Mouse (Mus musculus): ENCODE measurements around the gene 4930442H23Rik. TPM values are rescaled to one million over a fixed set of nuclear protein-coding genes. Genes with fewer than 3 reads are reported as not detected.
"Not testable (repeated sequence)": the region's sequence is repeated elsewhere in the genome, so short reads cannot be mapped to it uniquely, and the experiment has no call there.

Gene 4930442H23Rik
- total RNA-seq, 4 experiments from 2014 or later = not detected

DNA sequence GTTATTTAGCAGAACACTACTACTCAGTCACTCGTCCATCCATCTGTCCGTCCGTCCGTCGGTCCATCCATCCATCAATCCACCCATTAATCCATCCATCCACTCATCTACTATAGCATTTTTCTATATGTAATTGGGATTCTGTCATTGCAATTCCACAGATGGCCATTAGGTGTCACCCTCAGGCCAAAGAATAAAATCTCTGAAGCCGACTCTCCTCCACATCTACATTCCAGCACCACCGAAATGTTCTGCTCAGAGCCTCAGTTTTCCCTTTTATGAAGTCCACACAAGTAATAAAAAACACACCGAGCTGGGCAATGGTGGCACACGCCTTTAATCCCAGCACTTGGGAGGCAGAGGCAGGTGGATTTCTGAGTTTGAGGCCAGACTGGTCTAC is 14.6 kb upstream of the 4930442H23Rik start:
- DNase-seq (ENCODE audit: low spot score in 2 of 2) = peak in 1 of 2 experiments; percentile 69

DNA sequence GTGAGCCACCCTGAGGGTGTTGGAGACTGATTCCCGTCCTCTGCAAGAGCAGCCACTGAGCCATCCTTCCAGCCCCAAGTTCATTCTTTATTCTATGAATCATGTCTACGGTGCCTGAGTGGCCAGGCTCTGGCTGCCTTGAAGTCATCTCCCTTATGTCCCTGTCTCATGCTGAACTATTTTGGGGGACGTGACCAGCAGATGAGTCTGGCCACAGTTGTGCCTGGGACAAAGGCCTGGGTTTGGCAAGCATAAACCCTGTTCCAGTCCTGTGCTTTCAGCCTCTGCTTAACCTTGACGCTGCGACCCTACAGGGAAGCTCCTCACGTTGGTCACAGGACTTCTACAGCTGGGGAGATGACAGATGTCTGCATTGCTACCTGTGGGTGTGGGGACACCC is 13.7 kb upstream of the 4930442H23Rik start:
- DNase-seq (ENCODE audit: low spot score in 2 of 2) = no peak

DNA sequence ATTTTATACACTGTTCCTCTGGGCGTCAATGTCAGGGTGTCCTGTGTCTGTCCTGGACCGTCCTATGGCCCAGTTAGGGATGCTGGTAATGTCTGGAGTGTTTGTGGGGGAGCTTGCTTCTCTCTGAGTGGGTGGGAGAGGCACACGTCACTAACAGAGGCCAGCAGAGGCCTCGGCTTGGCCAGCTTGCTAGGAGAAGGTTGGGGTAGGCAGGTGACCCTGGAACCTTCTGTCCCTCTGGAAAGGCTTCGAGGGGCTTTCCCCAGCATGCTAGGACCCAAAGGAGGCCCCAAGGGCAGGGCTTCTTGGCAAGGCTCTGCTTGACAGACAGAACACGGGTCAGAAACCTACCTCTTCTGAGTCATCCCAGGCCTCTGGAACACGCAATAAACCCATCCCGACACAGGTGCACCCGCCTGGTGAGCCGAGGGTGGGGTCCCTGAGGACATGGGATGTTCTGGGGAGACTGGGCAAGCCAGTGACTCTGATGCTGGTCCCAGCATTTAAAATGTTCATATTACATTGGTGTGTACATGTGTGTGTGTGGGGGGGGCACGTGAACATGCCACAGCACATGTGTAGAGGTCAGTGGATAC is 12.9 kb upstream of the 4930442H23Rik start:
- DNase-seq (ENCODE audit: low spot score in 2 of 2) = no peak

DNA sequence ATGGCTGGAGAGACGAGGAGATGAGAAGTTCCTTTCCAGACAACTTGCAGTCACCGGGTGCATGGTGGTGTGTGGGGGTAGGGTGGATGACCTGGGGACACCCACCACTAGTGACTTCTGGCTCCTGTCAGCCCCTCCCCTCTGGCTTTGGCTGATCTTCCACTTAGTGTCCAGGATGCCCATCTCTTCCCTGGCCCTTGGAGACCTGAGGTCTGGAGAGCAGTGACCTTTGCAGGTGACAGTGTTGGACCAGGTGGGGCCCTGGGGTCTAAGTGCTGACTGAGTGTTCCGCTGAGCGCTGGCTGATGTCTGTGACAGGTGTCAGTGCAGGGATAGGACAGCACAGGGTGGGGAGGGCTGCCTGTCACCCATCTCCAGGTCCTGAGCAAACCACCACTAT is 11.7 kb upstream of the 4930442H23Rik start:
- no peak for DNase-seq (ENCODE audit: low spot score in 2 of 2)

DNA sequence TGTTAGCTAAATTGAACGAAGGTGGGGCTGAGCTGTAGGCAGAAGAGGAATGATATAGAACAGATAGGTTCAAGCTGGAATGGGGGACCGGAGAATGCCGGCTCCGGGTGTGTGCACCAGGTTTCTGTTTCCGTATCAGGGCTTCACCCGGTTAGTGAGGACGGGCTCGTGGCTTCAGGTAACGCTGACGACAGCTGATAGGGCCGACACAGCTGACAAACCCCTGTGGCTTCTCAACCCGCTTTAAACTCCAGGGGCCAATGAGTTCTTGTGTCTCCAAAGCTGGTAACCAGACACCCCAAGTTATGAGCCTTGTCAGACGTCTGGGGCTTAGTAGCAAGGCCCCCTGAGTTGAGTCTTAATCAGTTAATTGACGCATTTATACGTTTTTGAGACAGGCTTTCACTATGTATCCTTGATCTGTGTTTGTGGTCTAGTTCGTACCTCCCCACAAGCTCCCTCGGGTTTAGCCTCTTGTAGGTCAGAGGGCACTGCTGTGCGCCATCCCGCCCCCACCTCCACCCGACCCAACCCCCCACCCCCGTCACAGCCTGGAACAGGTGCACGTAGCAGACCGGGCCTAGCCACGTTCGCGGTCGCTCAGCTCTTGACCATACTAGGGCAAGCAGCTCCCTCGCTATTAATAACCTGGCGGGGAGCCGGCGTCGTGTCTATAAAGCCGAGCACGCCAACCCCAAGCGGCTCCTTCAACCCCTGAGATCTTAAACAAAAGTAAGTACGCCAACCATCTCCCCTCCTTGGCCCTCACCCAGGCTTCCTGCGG is 10.5 kb upstream of the 4930442H23Rik start:
- DNase-seq (ENCODE audit: low spot score in 2 of 2) = no peak

DNA sequence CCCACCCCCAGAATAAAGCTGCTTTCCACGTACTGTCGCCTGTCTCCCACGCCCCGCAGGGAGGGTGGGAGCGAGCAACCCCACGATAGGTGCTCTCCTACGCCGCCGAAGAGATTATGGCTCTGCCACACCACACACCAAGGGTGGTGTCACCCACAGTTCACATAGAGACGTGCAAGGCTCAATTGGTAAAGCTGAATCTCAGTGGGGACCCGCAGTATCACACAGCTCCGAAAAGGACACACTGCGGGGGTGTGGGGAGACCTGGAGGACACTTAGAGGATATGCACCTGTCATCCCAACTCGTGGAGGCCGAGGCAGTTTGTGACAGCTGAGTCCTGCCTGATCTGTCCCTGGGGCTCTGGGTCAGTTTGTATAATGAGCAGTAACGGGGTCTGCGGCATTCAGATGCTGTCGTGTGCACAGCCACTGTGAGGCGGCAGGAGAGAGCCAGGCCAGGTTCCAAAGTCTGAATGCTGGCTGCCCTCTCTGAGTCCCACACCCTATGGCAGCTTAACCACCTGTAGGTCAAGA is 9.4 kb upstream of the 4930442H23Rik start:
- no peak for DNase-seq (ENCODE audit: low spot score in 2 of 2)

DNA sequence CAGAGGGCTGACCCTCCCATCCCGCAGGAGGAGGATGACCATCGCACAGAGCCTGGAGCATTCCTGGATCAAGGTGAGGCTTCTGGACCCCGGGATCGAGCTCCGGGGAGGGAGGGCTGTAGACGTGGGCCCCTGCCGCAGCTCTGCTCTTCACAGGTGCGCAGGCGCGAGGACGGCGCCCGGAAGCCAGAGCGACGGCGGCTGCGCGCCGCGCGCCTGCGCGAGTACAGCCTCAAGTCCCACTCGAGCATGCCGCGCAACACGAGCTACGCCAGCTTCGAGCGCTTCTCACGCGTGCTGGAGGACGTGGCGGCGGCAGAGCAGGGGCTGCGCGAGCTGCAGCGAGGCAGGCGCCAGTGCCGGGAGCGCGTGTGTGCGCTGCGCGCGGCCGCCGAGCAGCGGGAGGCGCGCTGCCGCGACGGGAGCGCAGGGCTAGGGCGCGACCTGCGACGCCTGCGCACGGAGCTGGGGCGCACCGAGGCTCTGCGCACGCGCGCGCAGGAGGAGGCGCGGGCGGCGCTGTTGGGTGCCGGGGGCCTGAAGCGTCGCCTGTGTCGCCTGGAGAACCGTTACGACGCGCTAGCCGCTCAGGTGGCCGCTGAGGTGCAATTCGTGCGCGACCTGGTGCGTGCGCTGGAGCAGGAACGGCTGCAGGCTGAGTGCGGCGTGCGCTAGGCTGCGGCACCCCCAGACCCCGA is 8.8 kb upstream of the 4930442H23Rik start:
- DNase-seq (ENCODE audit: low spot score in 2 of 2) = peak; percentile 86 to 87

DNA sequence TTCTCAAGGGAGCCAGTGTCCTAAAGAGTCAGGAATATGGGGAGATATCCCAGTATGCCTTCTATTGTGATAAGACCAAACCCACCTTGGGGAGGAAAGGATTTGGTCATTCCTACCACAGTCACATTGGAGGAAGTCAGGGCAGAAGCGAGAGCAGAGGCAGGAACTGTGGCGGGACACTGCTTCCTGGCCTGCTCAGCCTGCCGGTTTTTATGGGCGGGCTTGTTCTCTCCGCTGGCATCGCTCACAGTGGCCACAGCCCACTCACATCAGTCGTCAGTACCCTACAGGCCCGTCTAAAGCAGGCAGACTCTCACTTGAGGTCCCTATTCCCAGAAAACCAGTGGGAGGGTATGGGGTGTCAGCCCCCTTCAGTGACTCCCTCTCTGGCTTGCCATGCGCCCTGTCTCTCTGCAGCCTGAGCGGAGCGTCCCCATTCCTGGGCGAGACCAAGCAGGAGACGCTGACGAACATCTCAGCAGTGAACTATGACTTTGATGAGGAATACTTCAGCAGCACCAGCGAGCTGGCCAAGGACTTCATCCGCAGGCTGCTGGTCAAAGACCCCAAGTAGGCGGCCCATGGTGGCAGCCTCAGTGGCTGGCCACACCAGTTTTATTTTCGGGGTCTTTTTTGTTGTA is 7.8 kb upstream of the 4930442H23Rik start:
- no peak for DNase-seq (ENCODE audit: low spot score in 2 of 2)

DNA sequence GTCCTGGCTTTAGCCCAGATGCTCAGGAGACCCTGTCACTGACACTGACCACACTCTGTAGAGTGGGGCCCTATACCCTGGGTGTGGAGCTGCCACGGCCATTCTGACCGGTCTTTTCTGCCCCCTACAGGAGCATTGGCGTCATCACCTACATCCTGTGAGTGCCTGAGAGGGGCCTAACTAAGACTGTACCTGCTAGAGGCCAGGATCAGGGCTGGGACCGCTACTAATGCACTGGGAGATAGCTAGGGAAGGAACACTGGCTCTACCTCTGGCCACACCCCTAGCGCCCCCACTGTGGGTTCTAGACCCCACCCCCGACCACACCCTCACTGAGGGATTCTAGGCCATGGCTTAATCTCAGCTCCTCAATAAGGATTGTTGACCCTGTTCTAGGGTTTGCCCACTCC is 7.3 kb upstream of the 4930442H23Rik start:
- no peak for DNase-seq (ENCODE audit: low spot score in 2 of 2)

DNA sequence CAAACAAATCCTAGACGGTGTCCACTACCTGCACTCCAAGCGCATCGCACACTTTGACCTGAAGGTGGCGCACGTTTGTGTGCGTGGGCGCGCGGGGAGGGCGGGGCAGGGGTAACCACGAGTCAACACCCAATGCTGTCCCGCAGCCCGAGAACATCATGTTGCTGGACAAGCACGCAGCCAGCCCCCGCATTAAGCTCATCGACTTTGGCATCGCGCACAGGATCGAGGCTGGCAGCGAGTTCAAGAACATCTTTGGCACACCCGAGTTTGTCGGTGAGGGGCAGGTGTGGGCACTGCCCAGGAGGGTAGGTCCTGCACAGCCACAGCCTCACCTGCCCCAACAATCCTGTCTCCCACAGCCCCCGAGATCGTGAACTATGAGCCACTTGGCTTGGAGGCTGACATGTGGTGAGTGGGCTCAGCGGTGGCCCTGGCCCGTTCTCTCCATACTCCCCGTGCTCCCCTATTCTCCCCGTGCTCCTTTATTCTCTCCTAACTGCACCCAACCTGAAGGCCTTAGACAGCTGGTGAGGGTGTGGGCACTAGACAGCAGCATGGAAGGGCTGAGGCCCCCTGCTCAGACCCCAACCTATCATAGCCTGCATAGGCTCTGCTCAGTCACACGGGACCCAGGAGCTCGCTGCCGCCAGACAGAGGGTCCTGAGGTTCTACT is 6.7 kb upstream of the 4930442H23Rik start:
- no peak for DNase-seq (ENCODE audit: low spot score in 2 of 2)

DNA sequence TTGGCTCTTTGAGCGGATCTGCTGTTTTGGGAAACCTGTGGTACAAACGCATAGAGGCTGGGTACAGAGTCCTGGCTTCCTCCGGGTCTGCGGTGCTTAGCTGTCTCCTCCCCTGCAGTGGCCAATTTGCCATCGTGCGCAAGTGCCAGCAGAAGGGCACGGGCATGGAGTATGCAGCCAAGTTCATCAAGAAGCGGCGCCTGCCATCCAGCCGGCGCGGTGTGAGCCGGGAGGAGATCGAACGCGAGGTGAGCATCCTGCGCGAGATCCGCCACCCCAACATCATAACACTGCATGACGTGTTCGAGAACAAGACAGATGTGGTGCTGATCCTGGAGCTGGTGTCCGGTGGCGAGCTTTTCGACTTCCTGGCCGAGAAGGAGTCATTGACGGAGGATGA is 6.2 kb upstream of the 4930442H23Rik start:
- DNase-seq (ENCODE audit: low spot score in 2 of 2) = no peak

DNA sequence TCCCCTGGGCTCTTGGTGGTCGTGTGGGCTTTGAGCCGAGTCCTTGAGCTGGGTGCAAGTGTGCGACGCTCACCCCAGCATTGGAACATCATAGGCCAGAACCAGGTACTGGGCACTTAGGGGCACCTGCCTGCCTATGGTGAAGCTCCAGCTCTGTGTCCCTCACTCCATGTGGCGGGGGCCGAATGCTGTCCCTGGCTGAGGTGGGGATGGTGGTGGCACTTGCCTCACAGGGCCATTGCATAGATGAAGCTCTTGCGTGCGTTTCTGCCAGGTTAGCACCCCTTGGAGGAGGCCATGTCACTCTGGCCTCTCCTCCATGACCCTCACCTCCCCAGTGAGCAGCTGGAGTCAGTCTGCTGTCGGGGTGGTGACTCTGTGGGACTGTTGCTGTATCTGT is 3.5 kb upstream of the 4930442H23Rik start:
- DNase-seq (ENCODE audit: low spot score in 2 of 2) = no peak

DNA sequence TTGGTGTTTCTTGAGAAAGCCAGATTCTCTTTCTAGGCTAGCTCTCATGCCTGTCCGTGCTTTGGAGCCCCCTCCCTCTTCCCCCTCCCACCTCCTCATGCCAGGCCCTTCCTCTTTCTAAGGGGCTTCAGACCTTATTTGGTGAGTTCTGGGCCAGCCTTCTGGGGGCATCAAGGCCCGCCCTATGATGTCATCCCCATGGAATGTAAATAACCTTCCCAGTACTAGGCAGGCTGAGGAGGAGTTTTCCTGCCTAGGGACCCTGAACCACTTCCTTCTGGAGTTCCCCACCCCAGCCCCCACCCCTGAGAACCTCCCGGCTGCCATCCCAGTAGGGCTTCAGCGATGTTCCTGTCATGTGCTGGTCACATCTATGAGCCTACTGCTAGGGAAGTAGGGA is 1.1 kb upstream of the 4930442H23Rik start:
- DNase-seq (ENCODE audit: low spot score in 2 of 2) = no peak

DNA sequence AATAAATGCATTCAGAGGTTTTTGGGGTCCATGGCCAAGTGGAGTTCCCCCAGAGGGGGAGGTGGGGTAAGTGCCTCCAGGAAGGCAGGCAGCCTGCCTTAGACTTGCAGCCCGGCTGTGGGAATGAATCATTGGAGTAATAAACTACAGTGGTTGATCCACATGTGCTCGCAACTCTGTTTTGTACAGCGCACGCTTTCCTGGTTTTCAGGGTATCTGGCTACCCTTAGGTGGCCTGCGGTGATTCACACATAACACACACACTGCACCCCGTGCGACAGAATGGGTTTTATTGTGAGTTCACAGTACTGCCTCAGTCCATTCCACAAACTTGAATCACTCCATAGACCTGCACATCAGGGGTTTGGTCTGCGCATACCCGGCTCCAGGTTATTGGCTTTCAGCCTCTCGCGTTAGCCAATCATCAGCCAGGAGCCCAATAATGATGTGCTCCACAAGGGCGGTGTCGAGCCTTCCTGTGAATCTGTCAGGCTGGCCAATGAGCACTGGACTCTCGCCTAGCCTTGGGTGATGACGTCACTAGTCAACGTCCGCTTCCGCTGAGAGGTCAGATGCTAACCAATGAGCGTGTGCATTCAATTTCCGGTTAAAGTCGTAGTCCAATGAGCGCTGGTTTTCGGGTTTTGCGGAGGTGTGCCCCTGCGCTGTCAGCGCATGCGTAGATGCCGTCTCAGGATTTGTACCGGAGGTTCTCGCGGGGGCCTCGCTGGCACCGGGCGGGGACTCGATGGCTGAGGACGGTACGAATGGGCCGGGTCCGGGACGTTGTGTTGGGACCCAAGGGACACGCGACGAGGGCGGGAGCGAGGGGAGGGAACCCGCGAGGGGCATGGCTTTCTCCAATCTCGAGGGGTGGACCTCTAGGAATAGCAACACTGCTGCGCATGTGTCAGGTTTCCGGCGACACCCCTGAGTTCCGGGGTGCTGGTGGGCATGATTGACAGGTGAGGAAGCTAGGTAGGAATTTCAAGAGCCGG is 1.0 kb downstream of the 4930442H23Rik start, which contains the start of gene Dapk3:
Dapk3 (plus strand) TSS at position 670 of the 998 bp plus-strand sequence.
- peak; percentile 99 for DNase-seq (ENCODE audit: low spot score in 2 of 2)

DNA sequence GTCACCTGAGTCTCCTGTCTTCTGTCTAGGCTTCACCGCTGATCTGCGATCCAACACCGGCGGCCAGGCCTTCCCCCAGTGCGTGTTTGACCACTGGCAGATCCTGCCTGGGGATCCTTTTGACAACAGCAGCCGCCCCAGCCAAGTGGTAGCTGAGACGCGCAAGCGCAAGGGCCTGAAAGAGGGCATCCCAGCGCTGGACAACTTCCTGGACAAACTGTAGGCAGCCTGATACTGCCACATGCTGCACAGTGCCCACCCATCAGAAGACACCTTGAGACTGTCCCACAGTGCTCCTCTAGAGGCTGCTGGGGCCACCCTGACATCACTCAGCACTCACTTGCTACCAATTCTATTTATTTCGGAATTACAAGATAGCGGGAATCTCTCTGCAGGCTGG is 1.8 kb downstream of the 4930442H23Rik start:
- not testable (repeated sequence) for DNase-seq (ENCODE audit: low spot score in 2 of 2)

DNA sequence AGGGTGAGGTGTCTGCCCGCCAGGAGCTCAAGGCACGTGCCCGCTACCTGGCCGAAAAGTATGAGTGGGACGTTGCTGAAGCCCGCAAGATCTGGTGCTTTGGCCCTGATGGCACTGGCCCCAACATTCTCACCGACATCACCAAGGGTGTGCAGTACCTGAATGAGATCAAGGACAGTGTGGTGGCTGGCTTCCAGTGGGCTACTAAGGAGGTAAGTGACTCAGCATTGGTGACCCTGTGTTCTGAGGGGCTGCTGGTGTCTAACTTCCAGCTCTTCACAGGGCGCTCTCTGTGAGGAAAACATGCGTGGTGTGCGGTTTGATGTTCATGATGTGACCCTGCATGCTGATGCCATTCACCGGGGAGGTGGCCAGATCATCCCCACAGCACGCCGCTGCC is 2.7 kb downstream of the 4930442H23Rik start:
- DNase-seq (ENCODE audit: low spot score in 2 of 2) = no peak

DNA sequence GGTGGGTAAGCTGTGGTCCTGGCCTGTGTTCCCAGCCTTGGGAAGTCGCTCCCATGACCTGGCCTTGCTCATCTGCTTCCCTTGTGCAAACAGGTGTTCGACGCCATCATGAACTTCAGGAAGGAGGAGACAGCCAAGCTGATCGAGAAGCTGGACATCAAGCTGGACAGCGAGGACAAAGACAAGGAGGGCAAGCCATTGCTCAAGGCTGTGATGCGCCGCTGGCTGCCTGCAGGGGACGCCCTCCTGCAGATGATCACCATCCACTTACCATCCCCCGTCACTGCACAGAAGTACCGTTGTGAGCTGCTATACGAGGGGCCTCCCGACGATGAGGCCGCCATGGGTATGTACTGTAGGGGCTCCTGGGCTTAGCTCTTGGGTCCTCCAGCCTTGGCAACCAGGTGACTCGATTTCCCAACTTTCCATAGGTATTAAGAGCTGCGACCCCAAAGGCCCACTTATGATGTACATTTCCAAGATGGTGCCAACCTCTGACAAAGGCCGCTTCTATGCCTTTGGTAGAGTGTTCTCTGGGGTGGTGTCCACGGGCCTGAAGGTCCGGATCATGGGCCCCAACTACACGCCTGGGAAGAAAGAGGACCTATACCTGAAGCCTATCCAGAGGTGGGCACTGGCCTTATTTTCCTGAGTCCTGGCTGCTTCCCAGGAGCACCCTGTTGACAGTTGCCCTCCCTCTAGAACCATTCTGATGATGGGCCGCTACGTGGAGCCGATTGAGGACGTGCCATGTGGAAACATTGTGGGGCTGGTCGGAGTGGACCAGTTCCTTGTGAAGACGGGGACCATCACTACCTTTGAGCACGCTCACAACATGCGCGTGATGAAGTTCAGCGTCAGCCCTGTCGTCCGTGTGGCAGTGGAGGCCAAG is 4.0 kb downstream of the 4930442H23Rik start:
- no peak for DNase-seq (ENCODE audit: low spot score in 2 of 2)

DNA sequence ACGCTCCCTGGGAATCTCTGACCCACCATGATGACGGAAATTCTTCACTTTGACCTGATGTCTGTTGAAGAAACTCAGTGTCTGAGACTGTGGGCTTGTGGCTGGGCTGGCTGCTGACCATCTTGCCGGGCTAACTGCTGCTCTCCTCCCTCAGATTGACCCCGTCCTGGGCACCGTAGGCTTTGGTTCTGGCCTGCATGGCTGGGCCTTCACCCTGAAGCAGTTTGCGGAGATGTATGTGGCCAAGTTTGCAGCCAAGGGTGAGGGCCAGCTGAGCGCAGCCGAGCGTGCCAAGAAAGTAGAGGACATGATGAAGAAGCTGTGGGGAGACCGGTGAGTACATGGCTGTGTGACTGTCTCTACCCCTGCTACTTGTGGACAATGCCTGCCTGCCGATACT is 4.7 kb downstream of the 4930442H23Rik start:
- no peak for DNase-seq (ENCODE audit: low spot score in 2 of 2)

Measured in layer of hippocampus, adult 8-10 months (tissue).